ENCODE assay signal across 21 mouse cellular contexts in genomic region chr2:93644234-93644633, GRCm38 (mm10). TPM values are rescaled to one million over a fixed set of nuclear protein-coding genes. Genes with fewer than 3 reads are reported as not detected.
DNase-seq lines count a peak whose midpoint lies in the region; ATAC-seq lines count a peak whose summit lies in the region.
"Had no signal": no experiment of that assay in that cellular context is flagged by ENCODE, and none has a peak within 500 bp of the region (broad histone marks: within the 10 kb centered on the region; RNA-seq: fewer than 3 reads in every experiment).

No protein-coding gene starts in this region.

- H3K27ac ChIP-seq in forebrain, embryonic 10.5 days = peak overlapping the region; percentile 95
- no peak overlapping the region for H3K27ac ChIP-seq in forebrain, embryonic 16.5 days (ENCODE audit: low read length)
- no peak overlapping the region for H3K27ac ChIP-seq in midbrain, embryonic 10.5 days (replicated peaks)
- H3K27ac ChIP-seq in midbrain, embryonic 16.5 days (ENCODE audit: low read length) = no peak overlapping the region
- peak overlapping the region; percentile 100 for H3K27ac ChIP-seq in embryonic facial prominence, embryonic 14.5 days (replicated peaks; ENCODE audit: low read depth, low read length)
- H3K27ac ChIP-seq in limb, embryonic 13.5 days = no peak overlapping the region
- H3K27ac ChIP-seq: gastrocnemius, adult 2 months; left cerebral cortex, adult 2 months; liver, embryonic 12.5 days had no signal

- no peaks in the 10 kb centered on the region for H3K36me3 ChIP-seq in forebrain, embryonic 10.5 days (replicated peaks)
- no peaks in the 10 kb centered on the region for H3K36me3 ChIP-seq in forebrain, embryonic 16.5 days (ENCODE audit: control insufficient read depth, insufficient read depth)
- no peaks in the 10 kb centered on the region for H3K36me3 ChIP-seq in midbrain, embryonic 10.5 days
- H3K36me3 ChIP-seq in midbrain, embryonic 16.5 days (ENCODE audit: control insufficient read depth, insufficient read depth, low read length) = no peaks in the 10 kb centered on the region
- no peaks in the 10 kb centered on the region for H3K36me3 ChIP-seq in embryonic facial prominence, embryonic 14.5 days (ENCODE audit: control insufficient read depth, insufficient read depth, low read length)
- H3K36me3 ChIP-seq in limb, embryonic 13.5 days = no peaks in the 10 kb centered on the region
- H3K36me3 ChIP-seq: heart, embryonic 10.5 days; liver, embryonic 12.5 days had no signal

- no peak for DNase-seq in forebrain, embryonic 10.5 days (ENCODE audit: extremely low spot score, low spot score)
- DNase-seq in midbrain, embryonic 10.5 days (ENCODE audit: low spot score) = peak; percentile 41
- DNase-seq in embryonic facial prominence, embryonic 14.5 days (ENCODE audit: low spot score) = no peak
- DNase-seq in MN1 (ENCODE audit: low spot score) = no peak
- no peak for DNase-seq in heart, adult 11 months
- DNase-seq: adrenal gland, postnatal 14 days; cerebellum, adult 8-10 months; cerebellum, postnatal 36 days; gastrocnemius, adult 2 months; kidney, adult 2 months; kidney, postnatal 10 days; lung, adult 18-20 months; lung, postnatal 14 days; right cerebral cortex, postnatal 25 days; spleen, adult 18-20 months had no signal

- 5% methylated on average over 4 of the region's 4 CpGs for WGBS in forebrain, embryonic 10.5 days
- WGBS in forebrain, embryonic 16.5 days = 23% methylated on average over 4 of the region's 4 CpGs
- 9% methylated on average over 4 of the region's 4 CpGs for WGBS in midbrain, embryonic 10.5 days
- WGBS in midbrain, embryonic 16.5 days = 14% methylated on average over 4 of the region's 4 CpGs
- WGBS in embryonic facial prominence, embryonic 14.5 days = 39% methylated on average over 4 of the region's 4 CpGs
- WGBS in limb, embryonic 13.5 days = 39% methylated on average over 4 of the region's 4 CpGs

- no peaks in the 10 kb centered on the region for H3K9me3 ChIP-seq in forebrain, embryonic 10.5 days
- H3K9me3 ChIP-seq in forebrain, embryonic 16.5 days (ENCODE audit: control insufficient read depth, low read length) = no peaks in the 10 kb centered on the region
- H3K9me3 ChIP-seq in midbrain, embryonic 10.5 days (replicated peaks) = no peaks in the 10 kb centered on the region
- no peaks in the 10 kb centered on the region for H3K9me3 ChIP-seq in midbrain, embryonic 16.5 days (replicated peaks; ENCODE audit: control insufficient read depth, low read length, poor library complexity, severe bottlenecking)
- H3K9me3 ChIP-seq in embryonic facial prominence, embryonic 14.5 days (ENCODE audit: control insufficient read depth, low read length) = no peaks in the 10 kb centered on the region
- H3K9me3 ChIP-seq in limb, embryonic 13.5 days = no peaks in the 10 kb centered on the region
- H3K9me3 ChIP-seq: heart, embryonic 10.5 days; liver, embryonic 12.5 days had no signal

- peak overlapping the region; percentile 64 for H3K4me3 ChIP-seq in forebrain, embryonic 10.5 days
- no peak overlapping the region for H3K4me3 ChIP-seq in forebrain, embryonic 16.5 days (replicated peaks; ENCODE audit: low read length)
- H3K4me3 ChIP-seq in midbrain, embryonic 10.5 days = 0 out of 2 replicates have a peak overlapping the region, but pooled peaks have one; percentile 25
- H3K4me3 ChIP-seq in midbrain, embryonic 16.5 days (ENCODE audit: low read depth, low read length) = no peak overlapping the region
- H3K4me3 ChIP-seq in embryonic facial prominence, embryonic 14.5 days (ENCODE audit: low read depth, low read length) = peak overlapping the region; percentile 82
- 0 out of 2 replicates have a peak overlapping the region, but pooled peaks have one; percentile 56 for H3K4me3 ChIP-seq in limb, embryonic 13.5 days
- H3K4me3 ChIP-seq: left cerebral cortex, adult 2 months; liver, embryonic 12.5 days had no signal

- no peak overlapping the region for H3K4me2 ChIP-seq in forebrain, embryonic 16.5 days (ENCODE audit: low read length)
- H3K4me2 ChIP-seq in midbrain, embryonic 16.5 days (ENCODE audit: low read length) = no peak overlapping the region
- H3K4me2 ChIP-seq in embryonic facial prominence, embryonic 14.5 days (ENCODE audit: low read depth, low read length) = peak overlapping the region; percentile 75
- H3K4me2 ChIP-seq in limb, embryonic 13.5 days (replicated peaks) = peak overlapping the region; percentile 91
- H3K4me2 ChIP-seq: liver, embryonic 12.5 days had no signal

- H3K9ac ChIP-seq in forebrain, embryonic 16.5 days (replicated peaks; ENCODE audit: low read depth, low read length) = no peak overlapping the region
- no peak overlapping the region for H3K9ac ChIP-seq in midbrain, embryonic 16.5 days (ENCODE audit: low read depth, low read length)
- H3K9ac ChIP-seq in embryonic facial prominence, embryonic 14.5 days (ENCODE audit: low read depth, low read length) = peak overlapping the region; percentile 99
- H3K9ac ChIP-seq in limb, embryonic 13.5 days = no peak overlapping the region
- H3K9ac ChIP-seq: liver, embryonic 12.5 days had no signal

- no peak for ATAC-seq in forebrain, embryonic 16.5 days
- no peak for ATAC-seq in midbrain, embryonic 16.5 days
- ATAC-seq in embryonic facial prominence, embryonic 14.5 days (ENCODE audit: low read depth) = no peak
- ATAC-seq in limb, embryonic 13.5 days (ENCODE audit: low FRiP score, low read depth) = no peak
- ATAC-seq: liver, embryonic 12.5 days had no signal

- H3K27me3 ChIP-seq in forebrain, embryonic 10.5 days (ENCODE audit: poor library complexity, severe bottlenecking) = peaks cover 100% of the 10 kb centered on the region
- H3K27me3 ChIP-seq in forebrain, embryonic 16.5 days (replicated peaks; ENCODE audit: control insufficient read depth, insufficient read depth, low read length) = peaks cover 73% of the 10 kb centered on the region
- H3K27me3 ChIP-seq in midbrain, embryonic 10.5 days (ENCODE audit: low read depth, poor library complexity, severe bottlenecking) = peaks cover 100% of the 10 kb centered on the region
- H3K27me3 ChIP-seq in midbrain, embryonic 16.5 days (ENCODE audit: control insufficient read depth, insufficient read depth, low read depth, low read length) = peaks cover 66% of the 10 kb centered on the region
- H3K27me3 ChIP-seq in embryonic facial prominence, embryonic 14.5 days (replicated peaks; ENCODE audit: control insufficient read depth, insufficient read depth, low read length) = peaks cover 44% of the 10 kb centered on the region
- H3K27me3 ChIP-seq in limb, embryonic 13.5 days = peaks cover 96% of the 10 kb centered on the region

- peaks cover 79% of the 10 kb centered on the region for H3K4me1 ChIP-seq in forebrain, embryonic 10.5 days
- H3K4me1 ChIP-seq in forebrain, embryonic 16.5 days (replicated peaks; ENCODE audit: control insufficient read depth, insufficient read depth, low read length) = peaks cover 22% of the 10 kb centered on the region
- H3K4me1 ChIP-seq in midbrain, embryonic 10.5 days = peaks cover 47% of the 10 kb centered on the region
- peaks cover 16% of the 10 kb centered on the region for H3K4me1 ChIP-seq in midbrain, embryonic 16.5 days (ENCODE audit: control insufficient read depth, insufficient read depth, low read length)
- H3K4me1 ChIP-seq in embryonic facial prominence, embryonic 14.5 days (ENCODE audit: control insufficient read depth, insufficient read depth, low read length) = peaks cover 24% of the 10 kb centered on the region
- H3K4me1 ChIP-seq in limb, embryonic 13.5 days = peaks cover 68% of the 10 kb centered on the region

RNA-seq across cellular contexts. Expression of gene Alx4, which starts 2.0 kb away (rescaled TPM):
- polyA plus RNA-seq in forebrain, embryonic 10.5 days (2016; fragmentation: Nextera tagmentation; extraction: Ambion mirVana) = 20.1 and 20.4 TPM in 2 replicates
- polyA plus RNA-seq in forebrain, embryonic 16.5 days (2015; fragmentation: Nextera tagmentation; extraction: Ambion mirVana) = 0.61 and 1.0 TPM in 2 replicates
- 6.5 and 6.7 TPM in 2 replicates for polyA plus RNA-seq in midbrain, embryonic 10.5 days (2016; fragmentation: Nextera tagmentation; extraction: Ambion mirVana)
- 0.53 and 0.62 TPM in 2 replicates for polyA plus RNA-seq in midbrain, embryonic 16.5 days (2015; fragmentation: Nextera tagmentation; extraction: Ambion mirVana)
- 8.4 and 9.0 TPM in 2 replicates for polyA plus RNA-seq in embryonic facial prominence, embryonic 14.5 days (2014; fragmentation: Nextera tagmentation; extraction: Ambion mirVana)
- polyA plus RNA-seq in limb, embryonic 13.5 days (2015; fragmentation: Nextera tagmentation; extraction: Ambion mirVana) = 2.5 and 2.6 TPM in 2 replicates

Comparison
In these comparisons a context has a peak if more than half of its experiments do, and no peak if none do; other contexts are left out.
1. H3K27ac ChIP-seq: peak in forebrain, embryonic 10.5 days (single experiment) and embryonic facial prominence, embryonic 14.5 days (single experiment); none in forebrain, embryonic 16.5 days (single experiment), midbrain, embryonic 10.5 days (single experiment), midbrain, embryonic 16.5 days (single experiment) and limb, embryonic 13.5 days (single experiment).
2. H3K4me3 ChIP-seq: peak in forebrain, embryonic 10.5 days (single experiment), midbrain, embryonic 10.5 days (single experiment), embryonic facial prominence, embryonic 14.5 days (single experiment) and limb, embryonic 13.5 days (single experiment); none in forebrain, embryonic 16.5 days (single experiment) and midbrain, embryonic 16.5 days (single experiment).
3. H3K4me2 ChIP-seq: peak in embryonic facial prominence, embryonic 14.5 days (single experiment) and limb, embryonic 13.5 days (single experiment); none in forebrain, embryonic 16.5 days (single experiment) and midbrain, embryonic 16.5 days (single experiment).